Mouse (Mus musculus): ENCODE measurements around the gene H2-M5. TPM values are rescaled to one million over a fixed set of nuclear protein-coding genes. Genes with fewer than 3 reads are reported as not detected.
"Not testable (repeated sequence)": the region's sequence is repeated elsewhere in the genome, so short reads cannot be mapped to it uniquely, and the experiment has no call there.

Gene H2-M5
- under 1 TPM; 0.15 to 0.31 TPM for total RNA-seq (2021)
- long read RNA-seq, experiment 1: 0 reads
- long read RNA-seq, experiment 2: 0 reads

DNA sequence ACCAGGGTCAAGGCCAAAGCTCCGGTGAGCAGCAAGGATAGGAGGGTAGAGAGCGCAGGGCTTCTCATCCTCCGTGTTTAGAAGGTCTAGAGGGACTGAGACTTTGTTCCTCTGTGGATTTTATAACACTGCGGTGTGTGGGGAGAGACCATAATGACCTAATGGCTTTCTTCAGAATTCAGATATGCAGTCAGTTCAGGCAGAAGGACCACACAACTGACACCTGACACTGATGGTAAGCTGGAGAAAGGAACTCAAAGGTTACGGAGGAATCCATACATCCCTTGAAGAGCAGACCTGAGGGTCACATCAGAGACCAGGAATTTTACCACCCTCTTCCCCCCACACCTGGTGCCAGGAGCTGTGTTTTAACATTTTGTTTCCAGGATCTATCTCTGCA, at the start of gene H2-M5:
TSS of gene H2-M5 (minus strand) at position 101 of the 400 bp plus-strand sequence.
- intact Hi-C loops (cut with DNase I): no loop called here
- DNase-seq: no peak

DNA sequence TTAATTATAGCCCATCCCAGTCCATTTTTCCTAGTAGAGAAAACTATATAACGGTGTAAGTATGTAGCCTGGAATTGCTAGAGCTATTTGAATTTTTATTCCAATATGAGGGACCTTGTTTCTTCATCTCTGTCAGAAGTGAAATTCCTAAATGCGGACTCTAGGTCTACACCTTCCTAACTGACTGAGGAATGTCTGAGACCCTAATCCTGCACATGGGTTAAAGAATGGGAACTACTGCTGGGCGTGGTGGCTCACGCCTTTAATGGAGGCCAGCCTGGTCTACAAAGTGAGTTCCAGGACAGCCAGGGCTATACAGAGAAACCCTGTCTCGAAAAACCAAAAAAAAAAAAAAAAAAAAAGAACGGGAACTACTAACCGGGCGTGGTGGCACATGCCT, 39.8 kb upstream of the H2-M5 start:
- intact Hi-C loops (cut with DNase I): no loop called here
- DNase-seq: no peak

DNA sequence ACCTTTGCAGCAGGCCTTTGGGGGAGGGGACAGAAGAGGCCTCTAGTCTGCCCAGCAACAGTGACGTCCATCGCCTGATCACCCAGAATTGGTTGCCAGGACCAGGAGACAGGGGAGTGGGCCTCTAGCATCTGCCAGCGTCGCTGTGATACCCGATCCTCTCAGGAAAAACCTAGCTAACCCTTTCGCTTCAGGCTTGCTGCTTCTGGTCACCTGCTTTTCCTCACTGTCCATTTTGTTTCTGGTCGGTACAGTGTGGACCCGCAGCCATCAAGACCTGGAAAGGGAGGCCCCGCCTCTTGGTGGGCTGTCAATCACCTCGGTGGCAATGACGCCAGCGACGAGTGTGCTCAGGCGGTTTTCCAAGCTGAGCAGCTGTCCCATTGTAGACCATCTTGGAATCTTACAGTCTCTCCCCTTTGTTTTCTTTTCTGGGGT, 39.4 kb upstream of the H2-M5 start:
- peak; percentile 86 to 92 for DNase-seq
- intact Hi-C loops (cut with DNase I): no loop called here

DNA sequence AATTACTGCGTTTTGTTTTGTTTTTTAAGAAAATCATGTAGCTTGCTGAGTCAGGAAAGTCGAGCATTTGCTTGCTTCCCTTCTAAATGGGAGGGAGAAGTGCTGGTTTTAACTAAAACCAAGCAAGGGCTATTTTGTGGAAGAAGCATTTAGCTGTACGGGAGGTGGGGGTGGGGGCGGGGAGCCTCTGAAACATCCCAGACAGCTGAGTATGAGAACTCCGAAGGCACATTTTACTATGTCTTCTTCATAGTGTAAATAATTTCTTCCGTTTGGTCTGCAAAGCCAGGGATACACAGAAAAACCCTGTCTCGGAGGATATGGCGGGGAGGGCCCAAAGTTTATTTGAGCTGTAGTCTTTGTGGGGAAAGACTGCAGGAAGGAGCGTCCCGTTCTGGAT, 38.9 kb upstream of the H2-M5 start:
- DNase-seq: no peak
- intact Hi-C loops (cut with DNase I): no loop called here

- no peak for DNase-seq
- intact Hi-C loops (cut with DNase I): no loop called here
These were observed 38.1 kb upstream of the H2-M5 start for GRCm38 (mm10) chr17:37027486-37027885.

GRCm38 (mm10) chr17:37026425-37026824, 37.1 kb upstream of the H2-M5 start:
- intact Hi-C loops (cut with DNase I): no loop called here
- no peak for DNase-seq

DNA sequence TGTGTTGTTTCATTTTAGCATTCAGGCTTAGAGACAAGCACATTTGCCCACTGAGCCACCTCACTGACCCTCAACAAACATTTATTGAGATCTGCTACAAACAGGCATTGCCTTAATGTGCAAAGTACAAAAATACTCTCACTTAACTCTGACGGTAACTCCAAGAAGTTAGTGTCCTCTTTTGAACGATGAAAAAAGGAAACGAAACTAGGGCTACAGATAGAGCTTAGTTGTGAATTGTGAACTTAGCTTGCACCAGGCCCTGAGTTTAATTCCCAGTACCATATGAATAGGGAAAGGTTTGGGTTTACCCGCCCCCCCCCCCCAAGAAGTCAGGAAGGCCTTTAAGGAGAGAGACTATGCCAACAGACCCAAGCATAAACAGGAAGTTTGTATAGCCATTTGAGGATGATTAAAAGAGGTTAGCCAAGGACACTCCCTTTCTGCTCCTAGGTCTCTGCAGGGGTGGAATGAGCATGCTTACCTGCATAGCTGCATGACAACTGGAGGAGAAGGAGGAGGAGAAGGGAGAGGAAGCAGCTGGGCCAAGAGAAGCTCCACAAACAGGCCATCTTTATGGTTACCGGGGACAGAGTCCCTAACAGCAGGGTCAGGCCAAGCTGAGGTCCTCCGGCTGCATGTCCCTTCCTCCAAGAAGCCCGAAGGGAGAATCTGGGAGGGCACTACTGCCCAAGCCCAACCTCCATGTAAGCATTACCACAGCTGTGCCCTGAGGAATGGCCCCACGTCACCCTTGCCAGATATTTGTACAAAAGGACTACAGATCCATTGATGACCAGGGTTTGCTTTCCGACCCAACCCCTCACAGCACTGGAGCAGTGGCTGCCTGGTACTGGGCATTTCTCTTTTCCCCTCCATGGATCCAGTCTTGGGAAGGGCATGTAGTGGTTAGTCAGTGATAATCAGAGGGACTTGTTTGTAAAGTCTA, 33.6 kb upstream of the H2-M5 start, which contains the start of gene Mog:
TSS of gene Mog (minus strand) at position 771 of the 949 bp plus-strand sequence.
- intact Hi-C loops (cut with DNase I): no loop called here
- DNase-seq: no peak

DNA sequence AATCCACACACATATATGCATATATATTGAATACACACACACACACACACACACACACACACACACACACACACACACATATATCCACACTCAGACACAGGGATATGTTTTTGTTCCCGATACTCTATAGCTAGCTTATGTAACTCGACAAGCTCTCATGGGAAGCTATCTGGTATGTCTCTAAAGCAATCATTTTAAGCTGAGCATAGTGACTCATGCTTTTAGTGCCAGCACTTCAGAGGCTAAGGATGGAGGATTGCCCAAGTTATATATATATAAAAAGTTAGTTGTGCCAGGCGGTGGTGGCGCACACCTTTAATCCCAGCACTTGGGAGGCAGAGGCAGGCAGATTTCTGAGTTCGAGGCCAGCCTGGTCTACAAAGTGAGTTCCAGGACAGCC, 29.9 kb upstream of the H2-M5 start:
- intact Hi-C loops (cut with DNase I); DNase-seq: not testable (repeated sequence)

GRCm38 (mm10) chr17:37018328-37018727, 29.0 kb upstream of the H2-M5 start:
- no peak for DNase-seq

DNA sequence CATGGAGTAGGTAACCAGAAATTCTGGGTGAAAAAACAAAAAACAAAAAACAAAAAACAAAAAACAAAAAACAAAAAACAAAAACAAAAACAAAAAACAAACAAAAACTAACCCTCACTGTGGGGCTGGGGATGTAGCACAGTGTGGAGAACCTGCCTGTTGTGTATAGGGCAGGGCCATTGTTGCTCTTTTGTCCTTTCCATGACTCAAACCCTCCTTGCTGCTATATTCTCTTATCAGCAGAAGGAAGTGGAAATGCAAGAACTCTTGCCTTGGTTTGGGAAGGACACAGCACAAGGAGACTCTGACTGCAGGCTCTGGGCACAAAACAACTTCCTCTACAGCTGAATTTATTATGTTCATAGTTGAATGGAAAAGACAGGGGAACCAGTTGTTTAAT, 27.0 kb upstream of the H2-M5 start:
- no peak for DNase-seq
- intact Hi-C loops (cut with DNase I): no loop called here

More at GRCm38 (mm10) chr17:37018328-37018727, 29.0 kb upstream of the H2-M5 start:
- intact Hi-C loops (cut with DNase I): no loop called here

- DNase-seq: no peak
- intact Hi-C loops (cut with DNase I): no loop called here
These were observed 22.8 kb upstream of the H2-M5 start for GRCm38 (mm10) chr17:37012141-37012540.

DNA sequence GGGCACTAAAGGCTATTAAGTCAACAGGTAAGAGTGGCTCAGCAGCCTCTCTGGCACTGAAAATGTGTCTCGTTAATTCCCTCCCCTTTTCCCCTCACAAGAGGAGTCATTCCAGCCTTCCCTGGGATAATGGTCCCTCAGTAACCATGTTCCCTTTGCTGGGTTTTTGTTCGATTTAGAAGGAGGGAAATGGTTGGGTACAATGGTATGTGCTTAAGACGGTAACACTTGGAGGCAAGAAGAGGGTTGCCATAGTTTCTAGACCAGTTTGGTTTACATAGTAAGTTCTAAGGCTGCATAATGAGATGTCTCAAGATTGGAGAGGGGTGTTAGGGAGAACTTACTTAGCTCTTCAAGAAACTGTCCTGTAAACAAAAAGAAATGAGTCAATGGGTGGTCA, 22.4 kb upstream of the H2-M5 start:
- intact Hi-C loops (cut with DNase I): no loop called here

GRCm38 (mm10) chr17:37009460-37010042, 20.2 kb upstream of the H2-M5 start:
- no peak for DNase-seq
- intact Hi-C loops (cut with DNase I): no loop called here

More for the DNA sequence above, 22.4 kb upstream of the H2-M5 start:
- DNase-seq: no peak

DNA sequence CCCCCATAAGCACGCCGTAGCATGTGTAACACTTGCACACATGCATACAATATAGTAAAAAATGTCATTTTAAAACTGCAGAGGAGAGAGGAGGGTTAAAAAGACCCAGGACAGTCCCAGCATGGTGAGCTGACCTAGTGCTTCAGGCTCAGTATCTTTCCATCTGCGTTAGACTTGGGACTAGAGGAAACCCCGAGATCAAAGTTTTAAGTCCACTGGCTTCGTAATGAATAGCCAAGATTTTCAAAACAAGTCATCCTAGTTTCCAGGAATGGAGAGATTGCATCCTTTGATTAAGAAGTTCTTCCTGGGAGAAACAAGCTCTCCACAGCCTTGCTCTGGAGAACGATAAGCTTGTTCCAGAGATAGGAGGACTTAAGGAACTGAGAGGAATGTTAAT, 18.8 kb upstream of the H2-M5 start:
- intact Hi-C loops (cut with DNase I): no loop called here
- no peak for DNase-seq

DNA sequence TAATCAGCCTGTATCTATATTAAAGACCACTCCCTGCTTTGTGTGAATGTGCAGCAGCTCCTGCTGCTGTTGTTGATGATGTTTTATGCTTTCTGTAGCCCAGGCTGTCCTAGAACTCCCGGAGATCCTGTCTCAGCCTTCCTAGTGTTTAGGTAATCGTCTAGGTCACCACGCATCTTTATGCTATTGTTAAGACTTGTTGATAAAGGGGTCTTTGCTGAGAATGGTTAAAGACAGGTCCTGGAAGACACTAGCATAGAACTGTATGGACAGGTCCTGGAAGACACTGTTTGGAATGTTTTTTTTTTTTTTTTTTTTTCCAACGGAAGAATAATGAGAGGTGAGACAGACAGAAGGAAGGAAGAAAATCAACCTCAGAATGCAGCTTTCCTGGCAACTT, 14.0 kb upstream of the H2-M5 start:
- intact Hi-C loops (cut with DNase I): loop anchor here (5.0 kb wide), 1 partner anchor 166 kb away; the partner anchor contains the start of gene Trim26
- no peak for DNase-seq

GRCm38 (mm10) chr17:37002364-37003330, 13.3 kb upstream of the H2-M5 start:
- intact Hi-C loops (cut with DNase I): loop anchor here (5.0 kb wide), 1 partner anchor 165 kb away; the partner anchor contains the start of gene Trim26
- peak; percentile 42 to 48 for DNase-seq

- DNase-seq: no peak
- intact Hi-C loops (cut with DNase I): loop anchor here (5.0 kb wide), 1 partner anchor 164 kb away; the partner anchor contains the start of gene Trim26
These were observed 11.5 kb upstream of the H2-M5 start, which contains the start of gene Zfp57 for GRCm38 (mm10) chr17:37000863-37001262. Gene Zfp57 (plus strand): TSS chr17:37001163.

- no peak for DNase-seq
- intact Hi-C loops (cut with DNase I): loop anchor here (5.0 kb wide), 1 partner anchor 49 kb away; the partner anchor contains the start of gene Gabbr1
These were observed 9.1 kb upstream of the H2-M5 start for GRCm38 (mm10) chr17:36998477-36998876.

DNA sequence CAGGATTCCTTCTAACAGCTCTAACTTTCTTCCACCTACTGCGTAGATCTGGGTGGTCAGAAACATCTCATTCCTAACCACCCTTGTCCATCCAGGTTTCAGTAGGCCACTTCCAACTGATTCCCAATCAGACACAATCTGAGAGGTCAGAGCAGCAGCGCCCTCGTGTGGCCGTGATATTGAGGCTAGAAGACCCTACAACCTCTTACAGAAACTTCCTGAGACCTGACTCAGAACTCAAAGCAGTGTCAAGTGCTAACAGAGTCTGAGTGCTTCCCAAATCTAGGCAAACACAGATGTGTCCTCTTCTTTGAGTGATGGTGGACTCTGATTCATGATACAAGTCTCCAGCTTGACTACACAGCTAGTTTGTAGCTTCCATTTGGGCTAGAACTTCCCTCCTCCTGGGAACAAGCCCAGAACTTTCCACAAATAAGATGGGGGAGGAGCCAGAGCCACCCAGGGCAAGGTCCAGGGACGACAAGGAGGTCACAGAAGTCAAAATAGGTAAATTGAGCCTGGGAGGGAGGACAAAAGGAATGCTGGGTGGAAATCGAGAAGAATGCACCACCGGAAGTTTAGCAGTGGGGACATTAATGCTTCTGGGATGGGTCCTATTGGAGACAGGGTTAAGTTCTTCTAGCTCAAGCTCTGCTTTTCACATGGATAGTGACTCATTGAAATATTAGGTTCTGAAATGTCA, 7.8 kb upstream of the H2-M5 start:
- peak; percentile 78 to 85 for DNase-seq
- intact Hi-C loops (cut with DNase I): loop anchor here (5.0 kb wide), 1 partner anchor 50 kb away; the partner anchor contains the start of gene Gabbr1
